Mouse (Mus musculus) midbrain, postnatal 0 days (tissue): ENCODE data around the gene Aida. TPM values are rescaled to one million over a fixed set of nuclear protein-coding genes. Genes with fewer than 3 reads are reported as not detected.
A peak's percentile ranks its signal among the peaks of the same experiment; 100 is the strongest.

Experiments
- ATAC-seq: fragments of 200-750 bp; cut with Nextera tagmentation; 2 replicates; pipeline ENCODE4 v1.8.0; 2017; ENCODE audit warnings: moderate number of reproducible peaks, mild to moderate bottlenecking, moderate TSS enrichment, moderate library complexity; ENCODE audit not compliant: low FRiP score
- DNase-seq: peaks from one replicate; pipeline ENCODE4 v3.0.0-alpha.2; 2015; ENCODE audit warnings: low spot score
- H3K27ac ChIP-seq: fragments of 300-500 bp; sonication (generic); 2 replicates; pipeline ENCODE4 v1.5.1; 2014; ENCODE audit warnings: low read depth, mild to moderate bottlenecking, low read length, mixed read lengths
- H3K27me3 ChIP-seq: fragments of 300-500 bp; sonication (generic); 2 replicates; pipeline ENCODE4 v1.6.1; 2014; ENCODE audit warnings: low read length, control low read depth, mixed read lengths; ENCODE audit not compliant: insufficient read depth
- H3K36me3 ChIP-seq: fragments of 300-500 bp; sonication (generic); 2 replicates; pipeline ENCODE4 v1.6.1; 2014; ENCODE audit warnings: low read length, control low read depth, mixed read lengths; ENCODE audit not compliant: insufficient read depth
- H3K4me1 ChIP-seq: fragments of 300-500 bp; sonication (generic); 2 replicates; pipeline ENCODE4 v1.6.1; 2014; ENCODE audit warnings: mild to moderate bottlenecking, control low read depth, antibody characterized with exemption, low read length, mixed read lengths; ENCODE audit not compliant: insufficient read depth
- H3K4me2 ChIP-seq: fragments of 300-500 bp; sonication (generic); 2 replicates; pipeline ENCODE4 v1.6.1; 2014; ENCODE audit warnings: low read depth, mild to moderate bottlenecking, low read length, mixed read lengths; ENCODE audit not compliant: poor library complexity, severe bottlenecking
- H3K4me3 ChIP-seq: fragments of 300-500 bp; sonication (generic); 2 replicates; pipeline ENCODE4 v1.5.1; 2014; ENCODE audit warnings: low read depth, mild to moderate bottlenecking, low read length, moderate library complexity
- H3K9ac ChIP-seq: fragments of 300-500 bp; sonication (generic); replicated peaks from 2 replicates; pipeline ENCODE4 v1.6.1; 2014; ENCODE audit warnings: mild to moderate bottlenecking, low read length, moderate library complexity, mixed read lengths; ENCODE audit not compliant: poor library complexity, severe bottlenecking
- H3K9me3 ChIP-seq: fragments of 300-500 bp; sonication (generic); 2 replicates; pipeline ENCODE4 v1.6.1; 2016; ENCODE audit warnings: low read length, control low read depth
- CTCF ChIP-seq: IDR thresholded peaks from 2 replicates; pipeline ENCODE4 v1.5.1; 2016; ENCODE audit warnings: antibody characterized with exemption, mild to moderate bottlenecking
- WGBS: fragments of 180-500 bp; shearing (Covaris S2); extraction: QIAGEN DNeasy Blood & Tissue Kit; methylation state at CpG from one replicate; pipeline ENCODE4 v1.1.7; 2014; 5-methylcytosine and 5-hydroxymethylcytosine counted together
- polyA plus RNA-seq: library from polyadenylated mRNA; unstranded; fragments of >200 nt; fragmentation: Nextera tagmentation; extraction: Ambion mirVana; gene quantifications from 2 replicates; pipeline ENCODE4 v1.2.1, GENCODE M21; 2015
- total RNA-seq: library from RNA; depleted of rRNA; stranded (reverse); fragments of >200 nt; gene quantifications from 2 replicates; pipeline ENCODE4 v1.2.3, GENCODE M21; 2014; rRNA removed

The Aida gene
- total RNA-seq (64.5 TPM in 2 replicates), polyA plus RNA-seq (40.0 and 44.8 TPM in 2 replicates)

GRCm38 (mm10) chr1:183296465-183296864 is at the start of gene Aida:
Aida (plus strand) TSS chr1:183296590.
- Histone ChIP-seq H3K27ac (peak within 1 kb of the TSS; percentile 67), H3K4me3 (peak within 1 kb of the TSS; percentile 45), H3K36me3 (peaks cover 13% of the 10 kb centered on the region; the same call in 1 of the 2 replicates), H3K9me3 (no peaks in the 10 kb centered on the region), H3K27me3 (no peaks in the 10 kb centered on the region), H3K9ac (peak within 1 kb of the TSS; percentile 54), H3K4me1 (no peaks in the 10 kb centered on the region), H3K4me2 (peak within 1 kb of the TSS; percentile 50)
- TF ChIP-seq CTCF, result 0 out of 2 replicates have a peak, but pooled peaks have one; percentile 15
- peak; percentile 32 for DNase-seq
- WGBS, result under 1% methylated on average over 26 of the region's 26 CpGs
- peak; percentile 36 for ATAC-seq

- no peak for TF ChIP-seq CTCF
- no peak for DNase-seq
- ATAC-seq, result 0 out of 2 replicates have a peak, but pooled peaks have one; percentile 3
These were observed 48.2 kb upstream of the Aida start for GRCm38 (mm10) chr1:183248144-183248543.

GRCm38 (mm10) chr1:183250612-183251011 is 45.8 kb upstream of the Aida start:
- TF ChIP-seq CTCF, result no peak
- WGBS, result 54% methylated on average over 4 of the region's 4 CpGs
- Histone ChIP-seq H3K4me2 (no peak overlapping the region), H3K4me1 (no peaks in the 10 kb centered on the region), H3K27ac (no peak overlapping the region), H3K27me3 (no peaks in the 10 kb centered on the region), H3K9ac (no peak overlapping the region), H3K36me3 (no peaks in the 10 kb centered on the region), H3K4me3 (no peak overlapping the region), H3K9me3 (no peaks in the 10 kb centered on the region)
- DNase-seq, result no peak
- no peak for ATAC-seq

More at GRCm38 (mm10) chr1:183248144-183248543, 48.2 kb upstream of the Aida start:
- H3K4me2 ChIP-seq, result no peak overlapping the region
- WGBS, result 47% methylated on average over 1 of the region's 1 CpGs
- no peaks in the 10 kb centered on the region for H3K4me1 ChIP-seq
- no peak overlapping the region for H3K9ac ChIP-seq
- no peak overlapping the region for H3K27ac ChIP-seq
- no peaks in the 10 kb centered on the region for H3K9me3 ChIP-seq
- no peak overlapping the region for H3K4me3 ChIP-seq
- no peaks in the 10 kb centered on the region for H3K36me3 ChIP-seq
- no peaks in the 10 kb centered on the region for H3K27me3 ChIP-seq

GRCm38 (mm10) chr1:183251818-183252217 is 44.6 kb upstream of the Aida start:
- ATAC-seq, result no peak
- no peak overlapping the region for H3K4me3 ChIP-seq

GRCm38 (mm10) chr1:183252574-183252973 is 43.8 kb upstream of the Aida start:
- WGBS, result 52% methylated on average over 10 of the region's 10 CpGs
- Histone ChIP-seq H3K27me3 (no peaks in the 10 kb centered on the region), H3K36me3 (no peaks in the 10 kb centered on the region), H3K4me1 (no peaks in the 10 kb centered on the region), H3K9ac (no peak overlapping the region), H3K4me2 (no peak overlapping the region), H3K27ac (no peak overlapping the region), H3K9me3 (no peaks in the 10 kb centered on the region), H3K4me3 (no peak overlapping the region)
- no peak for TF ChIP-seq CTCF
- DNase-seq, result peak; percentile 33
- no peak for ATAC-seq

More at GRCm38 (mm10) chr1:183251818-183252217, 44.6 kb upstream of the Aida start:
- DNase-seq, result no peak
- H3K27ac ChIP-seq, result no peak overlapping the region
- H3K9ac ChIP-seq, result no peak overlapping the region
- no peak for TF ChIP-seq CTCF
- no peaks in the 10 kb centered on the region for H3K27me3 ChIP-seq
- no peak overlapping the region for H3K4me2 ChIP-seq
- H3K4me1 ChIP-seq, result no peaks in the 10 kb centered on the region
- no peaks in the 10 kb centered on the region for H3K36me3 ChIP-seq
- 79% methylated on average over 2 of the region's 2 CpGs for WGBS
- H3K9me3 ChIP-seq, result no peaks in the 10 kb centered on the region

- no peak for TF ChIP-seq CTCF
- WGBS, result 76% methylated on average over 13 of the region's 13 CpGs
- no peak for ATAC-seq
- H3K27ac ChIP-seq, result no peak overlapping the region
- H3K27me3 ChIP-seq, result no peaks in the 10 kb centered on the region
- no peak overlapping the region for H3K9ac ChIP-seq
- no peaks in the 10 kb centered on the region for H3K9me3 ChIP-seq
- no peak overlapping the region for H3K4me3 ChIP-seq
- no peaks in the 10 kb centered on the region for H3K36me3 ChIP-seq
- H3K4me1 ChIP-seq, result no peaks in the 10 kb centered on the region
- no peak overlapping the region for H3K4me2 ChIP-seq
- DNase-seq, result no peak
These were observed 32.0 kb upstream of the Aida start for GRCm38 (mm10) chr1:183264145-183265008.
